Mouse (Mus musculus): ENCODE results near the gene Gm17027. TPM values are rescaled to one million over a fixed set of nuclear protein-coding genes. Genes with fewer than 3 reads are reported as not detected.
"Not testable (repeated sequence)": the region's sequence is repeated elsewhere in the genome, so short reads cannot be mapped to it uniquely, and the experiment has no call there.

Gm17027 gene
- not detected for total RNA-seq (2021)
- long read RNA-seq, experiment 1: 0 reads
- long read RNA-seq, experiment 2: 0 reads

GRCm38 (mm10) chr14:42162522-42162921, at the start of gene Gm17027:
Gene Gm17027 (minus strand): TSS chr14:42162622.
- not testable (repeated sequence) for H3K4me3 ChIP-seq; DNase-seq (ENCODE audit: low spot score in 2 of 2); H3K27ac ChIP-seq

GRCm38 (mm10) chr14:42190691-42191090, 28.3 kb upstream of the Gm17027 start, which contains the start of gene Gm3573:
Gene Gm3573 (minus strand): TSS chr14:42190791.
- DNase-seq (ENCODE audit: low spot score in 2 of 2); H3K4me3 ChIP-seq; H3K27ac ChIP-seq: not testable (repeated sequence)

GRCm38 (mm10) chr14:42183936-42184335, 21.5 kb upstream of the Gm17027 start:
- DNase-seq (ENCODE audit: low spot score in 2 of 2); H3K4me3 ChIP-seq; H3K27ac ChIP-seq: not testable (repeated sequence)

- H3K4me3 ChIP-seq, H3K27ac ChIP-seq: not testable (repeated sequence)
- DNase-seq (ENCODE audit: low spot score in 2 of 2): peak in 1 of 2 experiments; percentile 8
Measured at GRCm38 (mm10) chr14:42134571-42134970, 27.9 kb downstream of the Gm17027 start.

- H3K4me3 ChIP-seq; DNase-seq (ENCODE audit: low spot score in 2 of 2); H3K27ac ChIP-seq: not testable (repeated sequence)
Measured at GRCm38 (mm10) chr14:42133806-42134205, 28.6 kb downstream of the Gm17027 start.

- not testable (repeated sequence) for H3K27ac ChIP-seq; H3K4me3 ChIP-seq; DNase-seq (ENCODE audit: low spot score in 2 of 2)
Measured at GRCm38 (mm10) chr14:42117269-42117668, 45.2 kb downstream of the Gm17027 start, which contains the start of gene Gm7951. Gene Gm7951 (minus strand): TSS chr14:42117369.

Other genes starting within 250 kb of the Gm17027 start
- gene 1700049E17Rik1, start 237.7 kb downstream of the Gm17027 start, total RNA-seq (2021): not detected
- not detected for gene 1700024B05Rik, start 218.6 kb downstream of the Gm17027 start, total RNA-seq (2021)
- gene Gm6401, start 194.7 kb downstream of the Gm17027 start, total RNA-seq (2021): not detected
- under 1 TPM; 0.88 to 1.00 TPM for gene Gm3543, start 179.3 kb downstream of the Gm17027 start, total RNA-seq (2021)
- gene Gm7951, start 45.3 kb downstream of the Gm17027 start, total RNA-seq (2021): not detected
- 1 to 10 TPM; 2.0 to 3.0 TPM for gene Gm3573, start 28.2 kb upstream of the Gm17027 start, total RNA-seq (2021)
- gene Gm17026, start 97.4 kb upstream of the Gm17027 start, total RNA-seq (2021): not detected
- not detected for gene Gm9611, start 134.7 kb upstream of the Gm17027 start, total RNA-seq (2021)
- gene Gm7995, start 147.6 kb upstream of the Gm17027 start, total RNA-seq (2021): not detected